Mouse (Mus musculus): ENCODE data around the gene Rgs19. TPM values are rescaled to one million over a fixed set of nuclear protein-coding genes. Genes with fewer than 3 reads are reported as not detected.

The Rgs19 gene
- polyA plus RNA-seq (2015; fragmentation: Nextera tagmentation; extraction: Ambion mirVana), result 67.7 and 72.1 TPM in 2 replicates

DNA sequence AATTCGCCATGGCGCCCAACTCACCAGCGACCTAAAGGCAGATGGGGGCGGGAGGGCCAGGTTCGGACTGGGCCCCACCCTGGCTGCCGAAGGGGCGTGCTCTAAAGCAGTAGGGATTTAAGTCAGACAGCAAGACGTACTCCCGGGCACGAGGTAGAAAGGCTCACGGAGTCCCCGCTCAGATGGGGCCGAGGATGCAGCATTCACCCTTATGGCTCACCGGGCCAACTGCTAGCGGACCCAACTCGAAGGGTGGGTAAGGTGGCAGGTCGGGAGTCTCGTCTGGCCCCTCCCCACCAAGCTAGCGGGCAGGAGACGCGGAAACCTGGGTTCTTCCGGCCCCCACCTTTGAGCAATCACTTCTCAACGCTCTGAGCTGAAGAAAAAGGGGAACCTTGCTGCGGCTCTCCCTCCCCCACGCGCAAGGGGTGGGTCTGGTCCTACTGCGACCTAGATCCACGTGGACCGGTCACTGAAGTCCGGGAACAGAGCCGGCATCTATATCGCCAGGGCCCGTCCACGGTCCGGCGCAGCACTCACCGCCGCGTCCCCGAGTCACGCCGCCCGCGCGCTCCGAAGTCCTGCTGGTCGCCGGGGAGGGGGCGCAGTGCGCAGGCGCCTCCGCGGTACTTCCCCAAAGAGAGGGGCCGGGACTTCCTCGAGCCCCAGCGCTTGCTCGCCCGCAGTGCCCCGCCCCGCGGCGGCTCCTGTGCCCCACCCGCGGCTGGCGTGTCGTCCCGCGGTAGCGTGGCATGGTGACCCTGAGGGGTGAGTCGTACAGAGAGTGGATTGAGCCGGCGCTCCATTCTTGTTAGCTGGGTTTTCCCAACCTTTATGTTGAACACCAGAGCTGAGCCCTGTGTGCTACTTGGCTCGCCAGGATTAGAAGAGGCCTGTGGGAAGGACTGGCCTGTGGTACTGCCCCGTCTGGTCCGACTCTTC lies at the start of gene Rgs19:
Rgs19 (minus strand) TSS at position 639 of the 942 bp plus-strand sequence.
- under 1% methylated on average over 73 of the region's 75 CpGs for WGBS
- Histone ChIP-seq H3K4me2 (replicated peaks; ENCODE audit: low read depth, low read length) (peak within 1 kb of the TSS; percentile 96), H3K27ac (ENCODE audit: low read length) (peak within 1 kb of the TSS; percentile 34; the same call in 1 of the 2 replicates), H3K9ac (replicated peaks; ENCODE audit: low read length) (peak within 1 kb of the TSS; percentile 81), H3K9me3 (ENCODE audit: low read length) (no peaks in the 10 kb centered on the region), H3K4me1 (ENCODE audit: insufficient read depth, low read length) (peaks cover 15% of the 10 kb centered on the region), H3K4me3 (ENCODE audit: low read length) (peak within 1 kb of the TSS; percentile 56), H3K36me3 (ENCODE audit: insufficient read depth, low read length) (0 out of 2 replicates have a peak, but pooled peaks cover 10% of the 10 kb centered on the region), H3K27me3 (ENCODE audit: insufficient read depth, low read length) (no peaks in the 10 kb centered on the region)
- peak; percentile 88 for ATAC-seq (ENCODE audit: low FRiP score, low TSS enrichment)

DNA sequence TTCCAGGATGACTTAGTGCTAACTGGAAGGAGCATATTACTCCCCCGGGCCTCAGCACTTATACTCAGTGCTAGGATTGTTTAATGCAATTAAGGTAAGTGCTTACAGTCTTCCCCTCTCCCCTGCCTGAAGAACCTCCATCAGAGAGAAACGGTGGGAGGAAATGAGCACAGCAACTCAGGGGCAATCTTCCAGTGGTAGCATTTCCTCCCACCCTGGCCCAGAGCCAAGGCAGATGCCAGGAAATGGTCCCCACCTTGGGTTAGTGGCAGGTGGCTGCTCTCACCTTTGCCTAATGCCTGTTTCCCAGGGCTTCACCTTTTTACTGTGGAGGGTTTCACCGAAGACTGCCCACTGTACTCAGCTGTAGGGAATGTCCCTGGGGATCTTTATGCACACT lies 36.3 kb upstream of the Rgs19 start:
- no peak overlapping the region for H3K9ac ChIP-seq (replicated peaks; ENCODE audit: low read length)
- no peaks in the 10 kb centered on the region for H3K27me3 ChIP-seq (ENCODE audit: insufficient read depth, low read length)
- no peaks in the 10 kb centered on the region for H3K36me3 ChIP-seq (ENCODE audit: insufficient read depth, low read length)
- H3K4me3 ChIP-seq (ENCODE audit: low read length), result no peak overlapping the region
- ATAC-seq (ENCODE audit: low FRiP score, low TSS enrichment), result no peak
- H3K4me1 ChIP-seq (ENCODE audit: insufficient read depth, low read length), result no peaks in the 10 kb centered on the region
- WGBS, result 43% methylated on average over 3 of the region's 3 CpGs
- H3K27ac ChIP-seq (ENCODE audit: low read length), result no peak overlapping the region
- no peaks in the 10 kb centered on the region for H3K9me3 ChIP-seq (ENCODE audit: low read length)
- H3K4me2 ChIP-seq (replicated peaks; ENCODE audit: low read depth, low read length), result no peak overlapping the region

DNA sequence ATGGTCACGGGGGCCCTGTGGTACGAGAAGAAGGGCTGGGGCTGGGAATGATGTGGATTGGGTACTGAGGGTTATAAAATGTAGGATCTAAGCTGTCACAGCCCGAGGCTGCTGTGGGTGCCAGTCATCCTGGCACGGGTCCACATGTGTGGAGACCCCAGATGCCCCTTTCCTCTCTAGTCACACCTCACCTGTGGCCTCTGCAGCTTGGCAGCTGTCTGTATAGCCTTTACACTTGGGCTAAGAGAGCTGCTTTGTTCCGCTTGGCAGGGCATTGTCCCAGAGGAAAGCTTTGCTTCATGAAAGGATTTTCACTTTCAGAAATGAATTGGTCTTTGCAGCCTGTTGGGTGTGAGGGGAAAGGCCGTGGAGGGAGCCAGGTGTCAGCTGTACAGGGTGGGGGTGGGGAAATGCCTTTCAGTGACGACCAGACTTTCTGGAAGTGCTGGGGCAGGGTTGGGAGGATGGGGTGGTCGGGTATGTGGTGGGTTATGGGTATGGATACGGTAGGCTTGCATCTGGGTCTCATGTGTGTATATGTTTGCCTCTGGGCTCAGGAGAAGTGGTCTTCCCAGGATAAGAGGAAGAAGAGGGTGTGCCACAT lies 34.0 kb upstream of the Rgs19 start:
- Histone ChIP-seq H3K27me3 (ENCODE audit: insufficient read depth, low read length) (no peaks in the 10 kb centered on the region), H3K9ac (replicated peaks; ENCODE audit: low read length) (no peak overlapping the region), H3K9me3 (ENCODE audit: low read length) (no peaks in the 10 kb centered on the region), H3K27ac (ENCODE audit: low read length) (no peak overlapping the region), H3K36me3 (ENCODE audit: insufficient read depth, low read length) (no peaks in the 10 kb centered on the region), H3K4me3 (ENCODE audit: low read length) (no peak overlapping the region), H3K4me2 (replicated peaks; ENCODE audit: low read depth, low read length) (no peak overlapping the region), H3K4me1 (ENCODE audit: insufficient read depth, low read length) (no peaks in the 10 kb centered on the region)
- ATAC-seq (ENCODE audit: low FRiP score, low TSS enrichment), result no peak
- WGBS, result 50% methylated on average over 9 of the region's 9 CpGs

DNA sequence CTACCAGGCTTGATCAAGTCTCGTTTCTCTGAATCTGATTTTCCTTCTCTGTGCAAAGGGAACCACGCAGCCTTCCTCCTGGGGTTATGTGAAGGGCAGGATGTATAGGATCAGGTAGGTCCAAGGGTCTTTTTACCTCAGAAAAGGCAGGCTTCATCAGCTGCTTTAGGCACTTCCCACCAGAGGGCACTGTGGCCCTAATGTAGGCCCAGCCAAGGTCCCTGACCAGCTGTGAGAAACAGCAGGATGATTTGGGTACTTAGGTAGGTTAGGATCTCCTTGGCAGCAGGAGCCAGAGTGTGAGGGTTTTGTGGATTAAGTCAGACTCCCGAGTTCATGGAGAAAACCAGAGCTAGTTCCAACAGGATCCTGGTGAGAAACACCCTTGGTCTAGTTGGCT lies 28.4 kb upstream of the Rgs19 start:
- H3K36me3 ChIP-seq (ENCODE audit: insufficient read depth, low read length), result no peaks in the 10 kb centered on the region
- no peaks in the 10 kb centered on the region for H3K4me1 ChIP-seq (ENCODE audit: insufficient read depth, low read length)
- H3K9ac ChIP-seq (replicated peaks; ENCODE audit: low read length), result no peak overlapping the region
- ATAC-seq (ENCODE audit: low FRiP score, low TSS enrichment), result no peak
- no peaks in the 10 kb centered on the region for H3K27me3 ChIP-seq (ENCODE audit: insufficient read depth, low read length)
- no peak overlapping the region for H3K27ac ChIP-seq (ENCODE audit: low read length)
- H3K4me2 ChIP-seq (replicated peaks; ENCODE audit: low read depth, low read length), result no peak overlapping the region
- 14% methylated on average over 3 of the region's 3 CpGs for WGBS
- no peak overlapping the region for H3K4me3 ChIP-seq (ENCODE audit: low read length)
- H3K9me3 ChIP-seq (ENCODE audit: low read length), result no peaks in the 10 kb centered on the region

DNA sequence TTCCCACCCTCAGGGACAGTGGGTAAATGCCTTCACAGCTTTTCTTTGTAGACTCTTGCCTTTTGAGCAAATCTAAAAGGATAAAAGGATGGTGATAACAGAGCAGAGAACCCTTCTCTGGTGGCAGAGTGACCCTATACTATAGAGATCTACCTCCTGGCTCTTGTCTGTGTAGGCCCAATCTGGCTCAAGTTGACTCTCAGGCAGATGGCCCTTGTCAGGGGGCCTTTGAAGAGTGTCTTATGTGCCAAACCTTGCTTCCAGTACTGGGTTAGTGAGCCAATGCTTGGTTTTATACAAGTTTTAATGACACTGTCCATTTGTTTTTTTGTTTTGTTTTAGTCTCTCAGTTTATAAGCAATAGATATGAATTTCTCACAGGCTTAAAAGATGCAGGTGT lies 27.4 kb upstream of the Rgs19 start:
- Histone ChIP-seq H3K9me3 (ENCODE audit: low read length) (no peaks in the 10 kb centered on the region), H3K36me3 (ENCODE audit: insufficient read depth, low read length) (no peaks in the 10 kb centered on the region), H3K9ac (replicated peaks; ENCODE audit: low read length) (no peak overlapping the region), H3K4me3 (ENCODE audit: low read length) (no peak overlapping the region), H3K4me1 (ENCODE audit: insufficient read depth, low read length) (no peaks in the 10 kb centered on the region), H3K27me3 (ENCODE audit: insufficient read depth, low read length) (no peaks in the 10 kb centered on the region), H3K27ac (ENCODE audit: low read length) (no peak overlapping the region), H3K4me2 (replicated peaks; ENCODE audit: low read depth, low read length) (no peak overlapping the region)
- ATAC-seq (ENCODE audit: low FRiP score, low TSS enrichment), result no peak

DNA sequence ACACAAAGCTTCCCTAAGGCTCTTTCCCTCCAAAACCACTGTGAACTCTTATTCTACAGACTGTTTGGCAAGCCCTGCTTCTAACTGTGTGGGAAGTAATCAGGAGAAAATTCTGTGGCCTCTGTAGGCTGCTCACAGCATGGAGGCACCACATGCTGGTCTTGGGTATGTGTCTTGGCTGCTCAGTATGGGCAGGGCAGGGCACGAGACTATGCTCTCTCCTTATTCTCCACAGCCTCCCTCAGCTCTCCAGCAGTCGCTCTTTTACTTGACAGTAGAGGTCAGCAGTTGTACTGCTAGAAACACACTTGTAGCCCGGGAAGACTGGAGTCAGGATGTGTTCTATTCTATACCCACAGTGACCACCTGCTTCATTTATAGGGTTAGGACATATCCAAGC lies 26.3 kb upstream of the Rgs19 start:
- H3K4me1 ChIP-seq (ENCODE audit: insufficient read depth, low read length), result peaks cover 1% of the 10 kb centered on the region; the same call in 1 of the 2 replicates
- H3K9me3 ChIP-seq (ENCODE audit: low read length), result no peaks in the 10 kb centered on the region
- WGBS, result 19% methylated on average over 3 of the region's 3 CpGs
- no peak overlapping the region for H3K9ac ChIP-seq (replicated peaks; ENCODE audit: low read length)
- H3K27ac ChIP-seq (ENCODE audit: low read length), result no peak overlapping the region
- no peak overlapping the region for H3K4me3 ChIP-seq (ENCODE audit: low read length)
- no peak overlapping the region for H3K4me2 ChIP-seq (replicated peaks; ENCODE audit: low read depth, low read length)
- no peaks in the 10 kb centered on the region for H3K36me3 ChIP-seq (ENCODE audit: insufficient read depth, low read length)
- H3K27me3 ChIP-seq (ENCODE audit: insufficient read depth, low read length), result no peaks in the 10 kb centered on the region
- ATAC-seq (ENCODE audit: low FRiP score, low TSS enrichment), result no peak

DNA sequence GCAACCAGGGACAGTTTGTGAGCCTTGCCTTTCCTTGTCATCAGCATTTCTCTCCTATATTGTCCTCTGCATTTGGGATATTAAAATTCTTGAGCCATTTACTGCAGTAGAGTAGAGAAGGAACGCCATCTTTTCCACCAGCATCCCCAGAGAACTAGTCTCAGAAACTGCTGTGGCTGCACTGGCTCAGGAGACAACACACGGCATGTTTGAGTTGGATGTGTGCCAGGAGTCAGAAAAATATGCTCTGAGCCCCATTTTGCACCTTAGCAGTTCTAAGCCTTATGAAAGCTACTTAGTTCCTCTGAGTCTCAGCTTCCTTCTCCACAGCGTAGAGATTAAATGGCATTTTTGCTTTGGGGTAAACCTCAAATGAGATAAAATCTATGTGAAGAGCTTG lies 23.2 kb upstream of the Rgs19 start:
- ATAC-seq (ENCODE audit: low FRiP score, low TSS enrichment), result no peak
- no peak overlapping the region for H3K4me3 ChIP-seq (ENCODE audit: low read length)
- no peaks in the 10 kb centered on the region for H3K36me3 ChIP-seq (ENCODE audit: insufficient read depth, low read length)
- H3K9me3 ChIP-seq (ENCODE audit: low read length), result no peaks in the 10 kb centered on the region
- peaks cover 3% of the 10 kb centered on the region; the same call in 1 of the 2 replicates for H3K4me1 ChIP-seq (ENCODE audit: insufficient read depth, low read length)
- H3K9ac ChIP-seq (replicated peaks; ENCODE audit: low read length), result no peak overlapping the region
- peaks cover 2% of the 10 kb centered on the region; the same call in 1 of the 2 replicates for H3K27me3 ChIP-seq (ENCODE audit: insufficient read depth, low read length)
- H3K4me2 ChIP-seq (replicated peaks; ENCODE audit: low read depth, low read length), result no peak overlapping the region
- 45% methylated on average over 3 of the region's 3 CpGs for WGBS
- H3K27ac ChIP-seq (ENCODE audit: low read length), result no peak overlapping the region

DNA sequence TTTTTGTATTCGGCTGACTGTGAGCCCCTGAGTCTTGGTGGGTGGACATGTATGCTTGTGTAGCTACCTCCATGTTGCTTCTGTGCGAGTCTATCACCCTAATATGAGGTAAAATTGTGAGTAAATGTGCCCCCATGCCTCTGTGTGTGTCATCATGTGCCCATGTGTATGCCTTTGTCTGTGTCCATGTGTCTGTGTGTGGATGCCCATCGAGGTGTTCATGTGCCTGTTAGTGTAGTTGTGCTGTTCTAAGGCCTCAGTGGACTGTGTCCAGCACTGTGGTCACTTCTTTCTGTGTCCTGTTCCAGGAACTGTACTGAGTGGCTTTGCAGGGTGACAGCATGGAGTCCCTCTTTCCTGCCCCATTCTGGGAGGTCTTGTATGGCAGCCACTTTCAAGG lies 21.6 kb upstream of the Rgs19 start:
- Histone ChIP-seq H3K9ac (replicated peaks; ENCODE audit: low read length) (no peak overlapping the region), H3K36me3 (ENCODE audit: insufficient read depth, low read length) (no peaks in the 10 kb centered on the region), H3K9me3 (ENCODE audit: low read length) (no peaks in the 10 kb centered on the region), H3K4me2 (replicated peaks; ENCODE audit: low read depth, low read length) (no peak overlapping the region), H3K27ac (ENCODE audit: low read length) (no peak overlapping the region), H3K27me3 (ENCODE audit: insufficient read depth, low read length) (peaks cover 2% of the 10 kb centered on the region; the same call in 1 of the 2 replicates), H3K4me1 (ENCODE audit: insufficient read depth, low read length) (peaks cover 3% of the 10 kb centered on the region; the same call in 1 of the 2 replicates), H3K4me3 (ENCODE audit: low read length) (no peak overlapping the region)
- no peak for ATAC-seq (ENCODE audit: low FRiP score, low TSS enrichment)
- 82% methylated on average over 3 of the region's 3 CpGs for WGBS

DNA sequence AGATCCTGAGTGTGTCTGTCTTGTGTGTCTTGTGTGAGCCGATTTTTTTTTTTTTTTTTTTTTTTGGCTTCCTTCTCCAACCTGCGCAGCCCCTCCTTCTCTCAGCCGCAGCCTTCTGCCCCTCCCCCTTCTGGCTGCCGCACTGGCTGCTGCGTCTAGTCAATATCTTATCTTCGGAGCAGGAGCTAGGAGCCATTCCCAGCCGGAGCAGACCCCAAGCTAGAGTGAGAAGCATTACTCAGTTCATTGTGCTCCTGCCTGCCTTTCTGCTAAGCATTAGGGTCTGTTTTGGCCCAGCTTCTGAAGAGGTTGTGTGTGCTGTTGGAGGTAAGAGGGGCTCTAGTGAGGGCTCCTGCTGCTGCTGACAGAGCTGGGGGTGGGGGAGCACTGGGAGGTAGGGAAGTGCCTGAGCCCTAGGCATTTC lies 21.1 kb upstream of the Rgs19 start, which contains the start of gene Oprl1:
Oprl1 (plus strand) TSS at position 114 of the 424 bp plus-strand sequence.
- H3K36me3 ChIP-seq (ENCODE audit: insufficient read depth, low read length), result no peaks in the 10 kb centered on the region
- no peak within 1 kb of the TSS; the same call in 1 of the 2 replicates for H3K9ac ChIP-seq (replicated peaks; ENCODE audit: low read length)
- no peak within 1 kb of the TSS for H3K27ac ChIP-seq (ENCODE audit: low read length)
- H3K4me1 ChIP-seq (ENCODE audit: insufficient read depth, low read length), result peaks cover 3% of the 10 kb centered on the region; the same call in 1 of the 2 replicates
- no peak for ATAC-seq (ENCODE audit: low FRiP score, low TSS enrichment)
- peaks cover 2% of the 10 kb centered on the region; the same call in 1 of the 2 replicates for H3K27me3 ChIP-seq (ENCODE audit: insufficient read depth, low read length)
- 3% methylated on average over 7 of the region's 7 CpGs for WGBS
- peak within 1 kb of the TSS; percentile 30 for H3K4me2 ChIP-seq (replicated peaks; ENCODE audit: low read depth, low read length)
- no peak within 1 kb of the TSS for H3K4me3 ChIP-seq (ENCODE audit: low read length)
- H3K9me3 ChIP-seq (ENCODE audit: low read length), result no peaks in the 10 kb centered on the region
